ENCODE assay signal across 23 mouse cellular contexts in the genomic region with DNA sequence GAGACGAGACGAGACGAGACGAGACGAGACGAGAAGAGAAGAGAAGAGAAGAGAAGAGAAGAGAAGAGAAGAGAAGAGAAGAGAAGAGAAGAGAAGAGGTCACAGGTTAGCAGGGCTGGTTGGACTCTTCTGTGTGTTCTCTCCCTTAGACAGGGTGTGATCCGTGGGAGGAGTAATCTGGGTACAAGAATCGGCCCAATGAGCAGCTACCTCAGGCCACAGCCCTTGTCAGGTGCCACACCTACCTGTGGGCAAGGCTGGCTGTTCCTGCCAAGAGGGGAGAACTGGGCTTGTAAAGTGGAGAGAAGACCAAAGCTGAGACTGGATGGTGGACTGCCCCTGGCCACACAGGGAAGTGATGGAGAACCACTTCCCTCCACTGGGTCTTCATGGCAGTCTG. TPM values are rescaled to one million over a fixed set of nuclear protein-coding genes. Genes with fewer than 3 reads are reported as not detected.
DNase-seq lines count a peak whose midpoint lies in the region; ATAC-seq lines count a peak whose summit lies in the region.
"Had no signal": no experiment of that assay in that cellular context is flagged by ENCODE, and none has a peak within 500 bp of the region (broad histone marks: within the 10 kb centered on the region; RNA-seq: fewer than 3 reads in every experiment).

No protein-coding gene starts in this region.

- WGBS in intestine, embryonic 15.5 days, result 73% methylated on average over 8 of the region's 8 CpGs
- WGBS in intestine, embryonic 16.5 days, result 72% methylated on average over 6 of the region's 8 CpGs
- WGBS in stomach, embryonic 16.5 days, result 78% methylated on average over 8 of the region's 8 CpGs

- no peaks in the 10 kb centered on the region for H3K27me3 ChIP-seq in intestine, embryonic 15.5 days (replicated peaks)
- H3K27me3 ChIP-seq in intestine, embryonic 16.5 days (replicated peaks; ENCODE audit: control insufficient read depth, insufficient read depth, low read length), result no peaks in the 10 kb centered on the region
- no peaks in the 10 kb centered on the region; the same call in 1 of the 2 replicates for H3K27me3 ChIP-seq in stomach, embryonic 16.5 days (ENCODE audit: control insufficient read depth, insufficient read depth, low read length)
- H3K27me3 ChIP-seq: embryonic facial prominence, embryonic 12.5 days; forebrain, embryonic 13.5 days; forebrain, embryonic 15.5 days had no signal

- H3K4me1 ChIP-seq in intestine, embryonic 15.5 days (replicated peaks), result no peaks in the 10 kb centered on the region
- no peaks in the 10 kb centered on the region for H3K4me1 ChIP-seq in intestine, embryonic 16.5 days (ENCODE audit: control insufficient read depth, insufficient read depth, low read length)
- H3K4me1 ChIP-seq in stomach, embryonic 16.5 days (ENCODE audit: control insufficient read depth, insufficient read depth, low read length), result no peaks in the 10 kb centered on the region
- H3K4me1 ChIP-seq: embryonic facial prominence, embryonic 12.5 days; forebrain, embryonic 13.5 days; forebrain, embryonic 15.5 days had no signal

- H3K4me3 ChIP-seq in intestine, embryonic 15.5 days (replicated peaks), result no peak overlapping the region
- H3K4me3 ChIP-seq in intestine, embryonic 16.5 days (ENCODE audit: low read length), result no peak overlapping the region
- H3K4me3 ChIP-seq in stomach, embryonic 16.5 days (replicated peaks; ENCODE audit: low read length), result no peak overlapping the region
- H3K4me3 ChIP-seq: embryonic facial prominence, embryonic 10.5 days; embryonic facial prominence, embryonic 12.5 days; forebrain, embryonic 13.5 days; forebrain, embryonic 15.5 days had no signal

- intact Hi-C loops in gastrocnemius, postnatal 36 days (cut with DNase I), result no loop called here

- H3K4me2 ChIP-seq in intestine, embryonic 15.5 days (replicated peaks), result no peak overlapping the region
- H3K4me2 ChIP-seq in intestine, embryonic 16.5 days (ENCODE audit: low read depth, low read length), result no peak overlapping the region
- no peak overlapping the region for H3K4me2 ChIP-seq in stomach, embryonic 16.5 days (ENCODE audit: low read depth, low read length)
- H3K4me2 ChIP-seq: embryonic facial prominence, embryonic 12.5 days; forebrain, embryonic 13.5 days; forebrain, embryonic 15.5 days had no signal

- no peak overlapping the region for H3K9ac ChIP-seq in intestine, embryonic 15.5 days
- H3K9ac ChIP-seq in intestine, embryonic 16.5 days (ENCODE audit: low read depth, low read length), result no peak overlapping the region
- H3K9ac ChIP-seq in stomach, embryonic 16.5 days (ENCODE audit: low read length), result no peak overlapping the region
- H3K9ac ChIP-seq: embryonic facial prominence, embryonic 12.5 days; forebrain, embryonic 13.5 days; forebrain, embryonic 15.5 days had no signal

- H3K9me3 ChIP-seq in intestine, embryonic 15.5 days, result no peaks in the 10 kb centered on the region
- no peaks in the 10 kb centered on the region for H3K9me3 ChIP-seq in intestine, embryonic 16.5 days (ENCODE audit: control insufficient read depth, low read length)
- H3K9me3 ChIP-seq in stomach, embryonic 16.5 days (replicated peaks; ENCODE audit: control insufficient read depth, low read length), result no peaks in the 10 kb centered on the region
- H3K9me3 ChIP-seq: embryonic facial prominence, embryonic 10.5 days; embryonic facial prominence, embryonic 12.5 days; forebrain, embryonic 13.5 days; forebrain, embryonic 15.5 days had no signal

- no peak for DNase-seq in gastrocnemius, postnatal 36 days
- DNase-seq in kidney, adult 18-20 months, result no peak
- no peak for DNase-seq in cerebellum, adult 9-10 months
- DNase-seq: adrenal gland, adult 2 months; adrenal gland, postnatal 10 days; adrenal gland, postnatal 25 days; cerebellum, adult 11 months; cerebellum, adult 18-20 months; cerebellum, adult 8-10 months; cerebellum, postnatal 10 days; cerebellum, postnatal 25 days had no signal

- no peaks in the 10 kb centered on the region for H3K36me3 ChIP-seq in intestine, embryonic 15.5 days
- no peaks in the 10 kb centered on the region for H3K36me3 ChIP-seq in intestine, embryonic 16.5 days (ENCODE audit: control insufficient read depth, insufficient read depth, low read length)
- no peaks in the 10 kb centered on the region; the same call in 1 of the 2 replicates for H3K36me3 ChIP-seq in stomach, embryonic 16.5 days (ENCODE audit: control insufficient read depth, insufficient read depth, low read length)
- H3K36me3 ChIP-seq: embryonic facial prominence, embryonic 10.5 days; embryonic facial prominence, embryonic 12.5 days; forebrain, embryonic 15.5 days had no signal

- peak; percentile 66 for ATAC-seq in intestine, embryonic 15.5 days
- ATAC-seq in intestine, embryonic 16.5 days, result peak; percentile 66
- 0 out of 2 replicates have a peak, but pooled peaks have one; percentile 39 for ATAC-seq in stomach, embryonic 16.5 days (ENCODE audit: insufficient read depth, low FRiP score)
- ATAC-seq: forebrain, embryonic 13.5 days; forebrain, embryonic 15.5 days had no signal

- H3K27ac ChIP-seq in intestine, embryonic 15.5 days, result no peak overlapping the region
- H3K27ac ChIP-seq in intestine, embryonic 16.5 days (ENCODE audit: low read length), result no peak overlapping the region
- no peak overlapping the region for H3K27ac ChIP-seq in stomach, embryonic 16.5 days (ENCODE audit: low read length)
- H3K27ac ChIP-seq: embryonic facial prominence, embryonic 10.5 days; embryonic facial prominence, embryonic 12.5 days; forebrain, embryonic 13.5 days; forebrain, embryonic 15.5 days had no signal

RNA-seq across cellular contexts. Expression of a gene that starts 7.9 kb away (rescaled TPM):
- 17.9 and 19.6 TPM in 2 replicates for polyA plus RNA-seq in intestine, embryonic 15.5 days (2015; fragmentation: Nextera tagmentation; extraction: Ambion mirVana)
- 20.0 and 23.8 TPM in 2 replicates for polyA plus RNA-seq in intestine, embryonic 16.5 days (2015; fragmentation: Nextera tagmentation; extraction: Ambion mirVana)
- 11.5 and 12.6 TPM in 2 replicates for polyA plus RNA-seq in stomach, embryonic 16.5 days (2015; fragmentation: Nextera tagmentation; extraction: Ambion mirVana)
- under 1 TPM; 0.26 to 0.32 TPM for total RNA-seq in gastrocnemius, postnatal 36 days (2021)
- total RNA-seq: MEL had no signal

RNA-seq across cellular contexts. Expression of a gene that starts 54.4 kb away (rescaled TPM):
- polyA plus RNA-seq in intestine, embryonic 15.5 days (2015; fragmentation: Nextera tagmentation; extraction: Ambion mirVana), result 4.0 and 4.3 TPM in 2 replicates
- 3.4 and 5.3 TPM in 2 replicates for polyA plus RNA-seq in intestine, embryonic 16.5 days (2015; fragmentation: Nextera tagmentation; extraction: Ambion mirVana)
- polyA plus RNA-seq in stomach, embryonic 16.5 days (2015; fragmentation: Nextera tagmentation; extraction: Ambion mirVana), result 6.3 and 8.6 TPM in 2 replicates
- 1 to 10 TPM; 3.8 to 5.3 TPM for total RNA-seq in gastrocnemius, postnatal 36 days (2021)

RNA-seq across cellular contexts. Expression of a gene that starts 56.1 kb away (rescaled TPM):
- 3.2 and 3.4 TPM in 2 replicates for polyA plus RNA-seq in intestine, embryonic 15.5 days (2015; fragmentation: Nextera tagmentation; extraction: Ambion mirVana)
- 4.4 and 4.5 TPM in 2 replicates for polyA plus RNA-seq in intestine, embryonic 16.5 days (2015; fragmentation: Nextera tagmentation; extraction: Ambion mirVana)
- 2.8 and 3.1 TPM in 2 replicates for polyA plus RNA-seq in stomach, embryonic 16.5 days (2015; fragmentation: Nextera tagmentation; extraction: Ambion mirVana)
- total RNA-seq in gastrocnemius, postnatal 36 days (2021), result 10 to 100 TPM in 1 of 2 experiments, 1 to 10 TPM in 1; 9.7 to 15.2 TPM
- total RNA-seq: adrenal gland, adult 2 months; adrenal gland, postnatal 25 days; ES-E14; MEL had no signal
- polyA plus RNA-seq: adrenal gland, adult 2 months; C2C12; embryonic facial prominence, embryonic 10.5 days; embryonic facial prominence, embryonic 12.5 days; embryonic facial prominence, embryonic 14.5 days; forebrain, embryonic 11.5 days; forebrain, embryonic 13.5 days had no signal
